Mouse (Mus musculus) lung, adult 2 months (tissue): ENCODE results near the gene Csf2rb.

Experiments
- CTCF ChIP-seq: fragments of 200-500 bp; IDR thresholded peaks from 2 replicates; pipeline ENCODE4 v1.5.1; 2011; ENCODE audit warnings: mild to moderate bottlenecking, low read length, control low read depth; ENCODE audit not compliant: insufficient read depth
- POLR2A ChIP-seq: fragments of 200-500 bp; IDR thresholded peaks from 2 replicates; pipeline ENCODE4 v1.6.1; 2011; ENCODE audit warnings: low read depth, mild to moderate bottlenecking, control low read depth, low read length, borderline replicate concordance; ENCODE audit errors: extremely low read depth

DNA sequence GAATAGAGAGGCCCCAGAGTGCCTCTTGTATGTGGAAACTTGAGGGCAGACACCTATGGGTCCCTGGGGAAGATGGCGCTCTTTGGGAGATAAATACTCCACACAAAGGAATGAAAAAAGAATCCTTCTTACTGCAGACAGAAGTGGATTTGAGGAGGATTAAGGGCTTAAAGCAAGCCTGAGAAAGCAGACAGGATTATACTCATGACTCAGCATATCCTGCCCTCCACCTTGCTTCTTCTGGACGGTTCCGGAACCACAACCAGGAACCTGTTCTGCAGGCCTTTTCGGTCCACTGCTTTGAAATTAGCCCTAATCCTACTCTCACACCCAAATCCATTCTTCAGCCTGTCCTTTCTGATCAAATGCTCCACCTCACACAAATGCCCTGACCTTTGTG, 56.6 kb downstream of the Csf2rb start:
- no peak for TF ChIP-seq POLR2A
- TF ChIP-seq CTCF, result no peak
